Comparison of ENCODE assay signal across 1 mouse cellular context in the genomic region with DNA sequence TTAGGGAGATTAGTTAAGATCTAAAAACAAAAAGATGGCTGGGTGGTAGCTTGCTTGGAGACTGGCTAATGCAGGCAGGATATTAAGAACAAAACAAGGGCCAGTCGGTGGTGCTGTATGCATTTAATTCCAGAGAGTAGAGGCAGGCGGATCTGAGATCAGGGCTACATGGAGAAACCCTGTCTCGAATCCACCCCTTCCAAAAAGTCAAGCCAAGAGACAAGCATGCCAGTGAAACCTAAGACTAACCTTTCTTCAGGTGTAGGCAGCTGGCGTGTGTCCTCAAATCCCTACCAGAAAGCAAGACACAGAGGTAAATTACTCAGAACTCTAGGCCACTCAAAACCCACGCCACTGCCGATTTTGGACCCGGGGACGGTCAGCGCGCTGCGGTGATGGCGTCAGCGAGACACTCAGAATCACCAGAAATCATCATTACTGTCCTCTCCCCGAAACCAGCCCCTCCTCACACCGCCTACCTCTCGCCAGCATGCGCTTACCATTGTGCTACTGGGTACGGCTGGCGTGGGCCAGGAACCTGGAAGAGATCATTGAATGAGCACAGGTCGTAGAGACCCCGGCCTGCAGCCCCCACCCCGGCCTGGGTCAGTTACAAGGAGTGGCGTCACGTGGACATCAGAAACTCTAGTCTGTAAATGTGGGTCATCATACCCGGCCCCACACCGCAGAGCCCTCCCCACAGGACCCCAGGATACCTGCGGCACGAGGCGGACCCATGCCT.
TF ChIP-seq lines count a peak whose summit lies in the region.

No protein-coding gene starts in this region.

TF ChIP-seq in ES-E14, 5 proteins besides CTCF, POLR2A, EP300 and RAD21:
- TF ChIP-seq CHD2 (IDR thresholded peaks at IDR 0.05; ENCODE audit: low read depth, low read length) = no peak
- peak; percentile 25; the same call in 1 of the 2 replicates for TF ChIP-seq HCFC1 (IDR thresholded peaks at IDR 0.05; ENCODE audit: borderline replicate concordance, insufficient read depth, low read length)
